Mouse (Mus musculus) thymus, adult 2 months (tissue): Measurements from ENCODE around the gene Gprc5c.

ENCODE experiments used
- CTCF ChIP-seq: fragments of 200-500 bp; IDR thresholded peaks from 2 replicates; pipeline ENCODE4 v1.5.1; 2012; ENCODE audit warnings: mild to moderate bottlenecking, control low read depth, low read length, moderate library complexity, borderline replicate concordance; ENCODE audit not compliant: control insufficient read depth, poor library complexity, insufficient read depth; ENCODE audit errors: extremely low read depth
- POLR2A ChIP-seq: fragments of 200-500 bp; IDR thresholded peaks from 2 replicates; pipeline ENCODE4 v1.6.1; 2012; ENCODE audit warnings: mild to moderate bottlenecking, low read length, control low read depth, moderate library complexity; ENCODE audit not compliant: control insufficient read depth, poor library complexity, insufficient read depth; ENCODE audit errors: extremely low read depth

- TF ChIP-seq CTCF, result no peak
- TF ChIP-seq POLR2A, result no peak
Observed at GRCm38 (mm10) chr11:114877145-114877544, 26.2 kb downstream of the Gprc5c start.
